Mouse (Mus musculus) heart, postnatal 0 days (tissue): ENCODE measurements around the gene Esyt3.

Experiments
- CTCF ChIP-seq: IDR thresholded peaks from 2 replicates; pipeline ENCODE4 v1.5.1; 2016; ENCODE audit warnings: antibody characterized with exemption, control low read depth, low read depth
- EP300 ChIP-seq: IDR thresholded peaks from 2 replicates; pipeline ENCODE4 v1.6.1; 2016; ENCODE audit warnings: antibody characterized with exemption, low read depth

- no peak for TF ChIP-seq EP300
- no peak for TF ChIP-seq CTCF
Measured at GRCm38 (mm10) chr9:99338293-99338692, 20.1 kb downstream of the Esyt3 start.
